Mouse (Mus musculus) natural killer cell, adult 2 months (primary cell): Measurements from ENCODE around the gene Kcnj8.
"Not testable (repeated sequence)": the region's sequence is repeated elsewhere in the genome, so short reads cannot be mapped to it uniquely, and the experiment has no call there.

ENCODE experiments used
- DNase-seq, 2 experiments: peaks; one replicate each; pipeline ENCODE4 v3.0.0; 2022; ENCODE audit warnings: low spot score in 2 of 2

The Kcnj8 gene

GRCm38 (mm10) chr6:142550871-142551270 lies 20.5 kb downstream of the Kcnj8 start:
- DNase-seq = no peak

DNA sequence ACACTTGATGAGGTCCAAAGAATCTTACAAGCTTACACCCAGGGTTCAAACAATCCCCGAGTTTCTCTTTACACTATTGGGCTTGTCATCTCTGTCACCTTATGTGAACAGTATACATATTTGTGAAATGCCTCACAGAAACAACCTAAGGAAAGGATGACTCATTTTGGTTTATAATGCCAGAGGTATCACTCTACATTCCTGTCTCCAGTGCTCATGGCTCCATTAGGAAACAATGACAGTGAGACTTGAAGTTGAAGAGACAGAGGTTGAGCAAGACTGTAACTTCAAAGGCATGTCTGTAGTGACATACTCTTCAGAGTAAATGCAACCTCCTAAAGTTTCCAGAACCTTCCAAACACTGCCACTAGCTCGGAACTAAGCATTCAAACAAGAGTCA lies 23.0 kb downstream of the Kcnj8 start:
- DNase-seq = no peak

DNA sequence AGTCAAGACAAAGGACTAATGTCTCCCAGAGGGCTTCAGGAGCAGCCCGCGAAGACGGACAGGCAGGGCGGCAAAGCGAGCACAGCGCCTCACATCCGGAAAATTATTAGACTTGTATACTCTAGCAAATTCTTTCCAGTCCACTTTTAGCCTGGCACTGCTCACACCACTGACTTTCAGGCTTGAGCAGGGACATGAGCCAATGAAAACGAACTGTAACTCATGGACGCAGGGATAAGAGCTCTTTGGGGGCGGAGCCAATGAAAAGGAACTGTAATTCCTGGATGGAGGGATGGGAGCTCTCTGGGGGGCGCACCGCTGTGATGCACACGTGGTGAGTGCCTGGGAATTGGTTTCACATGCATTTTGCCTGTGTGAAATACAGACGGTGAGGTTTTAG lies 26.3 kb downstream of the Kcnj8 start:
- no peak for DNase-seq

DNA sequence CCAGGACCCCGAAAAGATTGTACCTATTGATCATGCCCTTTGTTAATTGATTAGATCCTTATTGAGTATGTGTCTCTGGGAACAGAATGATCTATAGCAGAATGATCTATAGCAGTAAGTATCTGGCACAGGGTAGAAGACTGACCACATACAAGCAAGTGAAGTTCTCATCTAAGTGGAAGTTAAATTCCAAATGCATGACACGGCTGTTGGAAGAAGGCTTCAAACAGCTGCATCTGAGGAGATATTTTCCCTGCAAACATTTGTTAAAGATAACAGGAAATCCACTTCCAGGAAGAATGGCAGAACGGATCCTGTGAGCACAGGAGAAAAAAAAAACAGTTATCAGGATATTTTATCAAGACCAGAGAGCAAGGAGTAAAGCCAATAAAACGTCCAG lies 27.8 kb downstream of the Kcnj8 start:
- DNase-seq = no peak

GRCm38 (mm10) chr6:142542800-142543175 lies 28.6 kb downstream of the Kcnj8 start:
- no peak for DNase-seq

GRCm38 (mm10) chr6:142542082-142542799 lies 29.2 kb downstream of the Kcnj8 start:
- DNase-seq = no peak

DNA sequence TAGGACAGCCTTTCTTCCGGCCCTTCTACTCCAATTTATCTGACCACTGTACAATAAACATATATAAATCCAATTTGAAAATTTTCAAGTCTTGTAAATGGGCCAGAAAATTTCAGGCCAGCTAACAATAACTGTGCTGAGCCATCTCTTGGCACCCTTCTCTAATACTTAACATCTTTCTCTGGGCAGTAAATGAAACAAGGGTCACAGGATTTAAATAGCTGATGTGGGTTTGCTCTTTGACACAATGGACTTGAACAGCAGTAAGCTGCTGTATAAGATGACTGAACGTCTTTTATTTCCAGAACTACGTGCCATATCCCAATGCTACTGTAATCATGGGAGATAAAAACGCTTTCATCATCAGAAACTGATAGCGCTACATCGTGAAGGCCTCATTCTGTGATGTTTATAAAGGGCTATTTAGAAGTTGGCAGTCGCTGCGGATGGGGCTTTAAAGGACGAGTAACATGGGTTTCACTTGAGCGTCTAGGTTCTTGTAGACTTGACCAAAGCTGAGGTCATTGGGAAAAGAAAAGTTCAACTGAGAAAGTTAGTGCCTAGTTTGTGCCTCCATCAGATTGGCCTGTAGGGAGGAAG lies 30.8 kb downstream of the Kcnj8 start:
- DNase-seq = no peak

DNA sequence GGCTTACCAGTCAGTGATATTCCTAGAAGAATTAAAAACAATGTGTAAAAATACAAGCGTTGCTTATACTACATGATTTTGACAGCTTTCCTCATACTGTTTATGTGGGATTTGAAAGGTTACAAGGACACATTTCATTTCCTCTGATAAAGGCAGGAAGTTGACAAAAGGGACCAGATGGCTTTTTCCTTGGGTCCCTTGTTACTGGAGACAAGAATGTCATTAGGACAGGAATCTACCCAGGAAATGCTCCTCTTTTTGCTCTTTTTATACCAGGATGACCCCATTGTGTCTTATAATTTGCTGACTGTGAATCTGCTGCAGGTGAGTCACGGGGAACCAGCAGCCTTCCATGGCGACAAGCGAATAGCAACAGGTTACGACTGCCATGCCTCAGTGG lies 31.3 kb downstream of the Kcnj8 start:
- DNase-seq = no peak

- peak; percentile 32 to 33 for DNase-seq
Observed at GRCm38 (mm10) chr6:142538503-142538902, 32.9 kb downstream of the Kcnj8 start.

GRCm38 (mm10) chr6:142533412-142533811 lies 38.0 kb downstream of the Kcnj8 start:
- no peak for DNase-seq

DNA sequence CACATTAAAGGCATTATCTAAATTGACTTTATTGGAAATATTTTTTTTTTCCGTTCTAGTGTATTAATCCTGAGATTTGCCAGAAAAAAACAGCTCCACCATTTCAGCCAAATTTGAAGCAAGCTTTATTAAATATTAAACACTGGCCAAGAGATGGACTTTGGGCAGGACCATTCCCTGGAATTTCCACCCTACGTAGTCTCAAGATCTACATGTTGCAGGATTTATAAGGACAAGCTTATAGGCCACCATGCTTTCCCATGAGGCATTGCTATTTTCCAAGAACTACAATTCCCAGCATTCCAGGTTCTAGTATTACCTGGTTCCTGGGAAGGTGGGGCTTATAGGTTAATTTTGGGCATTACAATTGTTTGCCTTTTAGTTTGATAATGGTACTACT lies 38.7 kb downstream of the Kcnj8 start:
- DNase-seq = no peak

GRCm38 (mm10) chr6:142532141-142532540 lies 39.3 kb downstream of the Kcnj8 start:
- DNase-seq = no peak

GRCm38 (mm10) chr6:142530378-142530777 lies 41.0 kb downstream of the Kcnj8 start:
- no peak for DNase-seq

GRCm38 (mm10) chr6:142529680-142530079 lies 41.7 kb downstream of the Kcnj8 start:
- DNase-seq = no peak

DNA sequence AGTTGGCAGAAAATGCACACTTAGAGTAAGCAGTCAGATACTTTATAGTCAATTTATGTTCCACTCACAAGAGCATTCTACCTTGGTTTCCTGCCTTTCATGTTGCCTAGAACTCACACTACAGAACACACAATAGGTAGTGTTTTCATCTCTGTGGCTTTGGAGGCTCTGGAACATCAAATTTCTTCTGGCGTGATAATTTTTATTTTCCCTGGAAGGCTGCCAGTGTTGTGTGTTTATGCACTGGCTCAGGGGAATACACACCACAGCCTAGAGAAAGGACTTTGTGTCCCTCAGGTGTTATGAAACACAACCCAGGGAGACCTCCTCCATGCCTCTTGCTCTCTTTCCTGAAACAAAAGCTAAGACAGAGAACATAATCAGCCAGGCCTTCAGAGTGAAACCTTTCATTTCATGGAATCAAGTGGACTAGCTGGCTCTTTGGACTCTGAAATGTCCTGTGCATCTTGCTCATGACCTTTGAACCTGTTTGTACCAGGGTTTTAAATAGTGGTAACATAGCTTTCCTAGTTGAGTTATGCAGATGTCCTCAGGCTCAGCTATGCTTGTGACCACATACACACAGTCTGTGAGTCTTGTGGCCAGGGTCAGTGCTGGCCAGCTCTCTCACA lies 43.4 kb downstream of the Kcnj8 start:
- DNase-seq = no peak

DNA sequence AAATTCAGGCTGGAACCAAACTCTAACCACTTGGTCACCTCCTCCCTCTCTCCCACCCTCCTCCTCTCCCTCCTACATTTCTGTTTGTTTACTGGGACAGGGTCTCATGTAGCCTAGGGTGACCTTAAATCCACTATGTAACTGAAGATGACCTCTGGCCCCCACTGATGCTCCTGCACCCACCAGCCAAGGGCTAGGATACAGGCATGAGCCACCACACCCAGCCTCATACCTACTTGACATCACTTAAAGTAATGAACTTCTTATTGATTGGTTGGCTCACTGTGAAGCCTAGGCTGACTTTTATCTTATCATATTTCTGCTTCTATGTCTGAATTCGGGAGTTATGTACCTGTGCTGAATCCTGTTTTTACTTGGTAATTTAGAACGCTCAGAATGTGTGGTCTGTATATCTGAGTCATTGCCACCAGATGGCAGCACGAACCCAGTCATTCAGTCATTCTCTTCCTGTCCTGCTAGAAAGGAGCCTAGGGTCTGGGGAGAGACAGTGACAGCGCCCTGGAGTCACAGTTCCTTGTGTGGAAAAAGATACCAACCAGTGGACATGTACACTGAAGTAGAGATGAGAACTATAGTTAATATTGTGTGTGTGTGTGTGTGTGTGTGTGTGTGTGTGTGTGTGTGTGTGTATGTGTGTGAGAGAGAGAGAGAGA lies 46.6 kb downstream of the Kcnj8 start:
- DNase-seq = peak; percentile 56 to 58

DNA sequence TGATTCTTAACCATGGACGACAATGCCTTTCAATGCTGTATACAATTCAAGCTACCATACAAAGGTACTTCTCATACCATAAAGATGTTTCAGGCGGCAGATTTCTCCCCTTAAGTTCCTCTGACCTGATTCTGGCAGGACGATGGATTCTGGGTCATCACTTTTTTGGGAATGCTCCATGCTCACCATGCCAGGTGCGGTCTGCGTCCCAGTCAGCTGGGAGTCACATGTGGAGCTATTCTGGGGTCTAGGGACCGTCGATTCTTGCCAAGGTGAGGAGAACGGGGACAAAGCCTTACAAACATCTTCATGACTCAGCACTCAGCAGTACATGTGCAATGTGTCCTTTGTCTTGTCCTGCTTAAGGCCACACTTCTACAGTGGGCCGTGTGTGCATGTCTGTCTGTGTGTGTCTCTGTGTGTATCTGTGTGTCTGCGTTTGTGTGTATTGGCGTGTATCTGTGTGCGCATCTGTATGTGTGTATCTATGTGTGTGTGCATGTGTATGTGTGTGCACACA lies 49.8 kb downstream of the Kcnj8 start:
- no peak for DNase-seq

- DNase-seq = no peak
Observed at GRCm38 (mm10) chr6:142519110-142519509, 52.3 kb downstream of the Kcnj8 start.

DNA sequence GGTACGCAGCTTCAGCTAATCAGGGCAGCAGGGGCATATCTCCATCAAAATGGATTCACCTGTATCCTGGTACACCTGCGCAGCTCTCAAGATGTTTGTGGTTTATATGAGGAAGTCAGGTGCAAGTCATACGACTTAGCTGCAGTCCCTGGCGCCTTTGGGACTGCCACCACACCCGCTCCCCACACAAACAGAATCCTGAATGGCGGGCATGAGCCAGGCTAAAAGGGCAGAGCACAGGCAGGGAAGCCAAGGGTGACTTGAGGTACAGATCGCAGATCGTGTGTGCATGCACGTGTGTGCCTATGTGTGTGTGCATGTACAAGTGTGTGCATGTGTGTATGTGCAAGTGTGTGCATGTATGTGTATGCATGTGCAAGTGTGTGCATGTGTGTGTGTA lies 56.0 kb downstream of the Kcnj8 start:
- not testable (repeated sequence) for DNase-seq

DNA sequence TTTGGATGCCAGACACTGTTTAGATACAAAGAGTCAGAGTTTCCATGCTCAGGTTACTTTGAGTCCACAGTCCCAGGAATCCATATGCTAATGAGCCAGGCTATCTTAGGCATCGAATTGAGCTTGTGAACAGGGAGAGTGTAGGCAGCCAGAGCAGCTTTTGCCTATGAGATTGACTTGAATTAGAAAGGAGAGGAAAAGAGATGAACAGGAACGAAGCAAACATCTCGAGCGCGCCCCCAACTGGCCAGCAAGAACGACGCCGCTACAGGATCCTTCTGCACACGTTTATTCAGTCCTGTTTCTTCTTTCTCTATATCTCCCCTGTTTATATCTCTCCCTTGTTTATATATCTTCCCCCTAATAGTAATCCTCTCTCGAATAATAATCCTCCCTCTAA lies 56.5 kb downstream of the Kcnj8 start:
- DNase-seq = no peak
